Mouse (Mus musculus): ENCODE measurements around the gene Smim22. TPM values are rescaled to one million over a fixed set of nuclear protein-coding genes. Genes with fewer than 3 reads are reported as not detected.

Smim22 gene
- total and polyA plus RNA-seq, 2 experiments, result 14.6 to 35.5 TPM

DNA sequence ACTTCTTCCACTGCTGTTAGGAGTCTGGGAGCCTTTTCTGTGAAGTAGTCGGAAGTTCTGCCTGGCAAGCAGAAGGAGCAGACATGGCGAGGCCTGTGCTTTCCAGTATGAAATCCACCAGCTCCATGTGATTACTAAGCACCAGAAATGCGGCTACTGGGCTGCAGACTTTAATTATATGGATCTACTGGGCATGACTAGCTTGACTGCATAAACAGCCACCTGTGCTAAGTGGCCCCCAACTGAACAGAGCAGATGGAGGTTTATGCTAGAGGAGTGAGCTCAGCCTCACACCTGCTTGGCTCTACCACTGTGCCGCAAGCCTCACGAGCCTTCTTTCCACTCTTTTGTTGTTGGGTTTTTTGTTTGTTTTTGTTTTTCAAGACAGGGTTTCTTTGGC lies 32.6 kb upstream of the Smim22 start:
- Histone ChIP-seq H3K4me3 (ENCODE audit: insufficient read depth, low read depth, low read length) (no peak overlapping the region), H3K27ac (replicated peaks; ENCODE audit: insufficient read depth, low read depth, low read length) (no peak overlapping the region), H3K27me3 (ENCODE audit: control insufficient read depth, insufficient read depth, low read length) (no peaks in the 10 kb centered on the region), H3K79me2 (ENCODE audit: control insufficient read depth, insufficient read depth, low read length) (no peaks in the 10 kb centered on the region), H3K9ac (ENCODE audit: low read depth, low read length) (no peak overlapping the region), H3K4me1 (ENCODE audit: control insufficient read depth, insufficient read depth, low read length) (no peaks in the 10 kb centered on the region), H3K36me3 (ENCODE audit: control insufficient read depth, insufficient read depth, low read length) (no peaks in the 10 kb centered on the region)
- DNase-seq (ENCODE audit: extremely low read depth, low read depth, low spot score), result no peak
- 92% methylated on average over 5 of the region's 5 CpGs for WGBS
- TF ChIP-seq CTCF (IDR thresholded peaks at IDR 0.05; ENCODE audit: low read depth, low read length) (no peak), POLR2A (IDR thresholded peaks at IDR 0.05; ENCODE audit: extremely low read depth, insufficient read depth, low read length) (no peak)

- H3K27me3 ChIP-seq (ENCODE audit: control insufficient read depth, insufficient read depth, low read length), result no peaks in the 10 kb centered on the region
- 64% methylated on average over 2 of the region's 2 CpGs for WGBS
- no peak overlapping the region for H3K9ac ChIP-seq (ENCODE audit: low read depth, low read length)
- TF ChIP-seq POLR2A (IDR thresholded peaks at IDR 0.05; ENCODE audit: extremely low read depth, insufficient read depth, low read length), result no peak
- TF ChIP-seq CTCF (IDR thresholded peaks at IDR 0.05; ENCODE audit: low read depth, low read length), result no peak
- H3K27ac ChIP-seq (replicated peaks; ENCODE audit: insufficient read depth, low read depth, low read length), result no peak overlapping the region
- no peaks in the 10 kb centered on the region for H3K4me1 ChIP-seq (ENCODE audit: control insufficient read depth, insufficient read depth, low read length)
- H3K79me2 ChIP-seq (ENCODE audit: control insufficient read depth, insufficient read depth, low read length), result no peaks in the 10 kb centered on the region
- H3K4me3 ChIP-seq (ENCODE audit: insufficient read depth, low read depth, low read length), result no peak overlapping the region
- DNase-seq (ENCODE audit: extremely low read depth, low read depth, low spot score), result no peak
- H3K36me3 ChIP-seq (ENCODE audit: control insufficient read depth, insufficient read depth, low read length), result no peaks in the 10 kb centered on the region
Observed at GRCm38 (mm10) chr16:4976180-4976579, 30.9 kb upstream of the Smim22 start.

DNA sequence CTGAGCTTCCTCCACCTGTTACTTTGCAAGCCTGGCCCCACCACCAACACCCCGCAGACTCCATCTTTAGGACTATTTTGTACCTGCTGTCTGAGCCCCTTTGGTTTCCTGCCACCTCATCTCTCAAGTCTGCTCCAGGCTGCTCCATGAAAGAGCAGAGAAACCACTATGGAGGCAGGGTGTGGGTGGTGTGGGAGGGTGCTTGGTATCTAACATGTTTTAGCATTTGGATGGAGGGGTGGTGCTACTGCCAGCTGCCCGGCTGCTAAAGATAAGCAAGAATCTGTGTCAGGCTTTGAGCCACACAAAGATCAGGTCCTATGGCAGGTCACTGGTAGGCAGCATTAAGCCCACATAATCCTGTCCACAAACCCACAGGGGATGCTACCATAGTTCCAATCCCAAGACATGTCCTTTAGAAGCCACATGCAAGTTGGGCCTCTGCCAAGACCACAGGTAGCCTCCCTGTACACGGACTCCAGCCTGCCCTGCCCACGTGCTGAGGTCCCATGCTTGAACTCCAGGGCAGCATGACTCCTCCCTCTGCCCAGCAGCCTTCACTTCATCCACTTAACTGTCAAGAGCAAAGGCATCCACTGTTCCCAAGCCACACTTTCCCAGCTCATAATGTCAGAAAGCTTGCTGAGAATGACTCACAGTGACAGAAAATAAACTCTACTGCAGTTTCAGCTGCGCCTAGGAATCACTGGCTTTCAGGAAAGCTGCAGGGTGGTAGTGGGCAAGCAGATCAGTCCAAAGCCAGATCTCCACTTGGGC lies 28.6 kb upstream of the Smim22 start:
- TF ChIP-seq CTCF (IDR thresholded peaks at IDR 0.05; ENCODE audit: low read depth, low read length) (no peak), POLR2A (IDR thresholded peaks at IDR 0.05; ENCODE audit: extremely low read depth, insufficient read depth, low read length) (no peak)
- 48% methylated on average over 5 of the region's 5 CpGs for WGBS

GRCm38 (mm10) chr16:4979755-4980380 lies 27.2 kb upstream of the Smim22 start:
- Histone ChIP-seq H3K27ac (replicated peaks; ENCODE audit: insufficient read depth, low read depth, low read length) (no peak overlapping the region), H3K79me2 (ENCODE audit: control insufficient read depth, insufficient read depth, low read length) (no peaks in the 10 kb centered on the region), H3K36me3 (ENCODE audit: control insufficient read depth, insufficient read depth, low read length) (no peaks in the 10 kb centered on the region), H3K4me1 (ENCODE audit: control insufficient read depth, insufficient read depth, low read length) (no peaks in the 10 kb centered on the region), H3K9ac (ENCODE audit: low read depth, low read length) (no peak overlapping the region), H3K4me3 (ENCODE audit: insufficient read depth, low read depth, low read length) (no peak overlapping the region), H3K27me3 (ENCODE audit: control insufficient read depth, insufficient read depth, low read length) (no peaks in the 10 kb centered on the region)
- TF ChIP-seq CTCF (IDR thresholded peaks at IDR 0.05; ENCODE audit: low read depth, low read length) (peak; percentile 79), POLR2A (IDR thresholded peaks at IDR 0.05; ENCODE audit: extremely low read depth, insufficient read depth, low read length) (no peak)
- WGBS, result 72% methylated on average over 4 of the region's 4 CpGs
- DNase-seq (ENCODE audit: extremely low read depth, low read depth, low spot score), result peak; percentile 34

More for the DNA sequence above, 28.6 kb upstream of the Smim22 start:
- no peaks in the 10 kb centered on the region for H3K27me3 ChIP-seq (ENCODE audit: control insufficient read depth, insufficient read depth, low read length)
- H3K9ac ChIP-seq (ENCODE audit: low read depth, low read length), result no peak overlapping the region
- peak; percentile 17 for DNase-seq (ENCODE audit: extremely low read depth, low read depth, low spot score)
- H3K36me3 ChIP-seq (ENCODE audit: control insufficient read depth, insufficient read depth, low read length), result no peaks in the 10 kb centered on the region
- H3K4me1 ChIP-seq (ENCODE audit: control insufficient read depth, insufficient read depth, low read length), result no peaks in the 10 kb centered on the region
- no peak overlapping the region for H3K4me3 ChIP-seq (ENCODE audit: insufficient read depth, low read depth, low read length)
- H3K27ac ChIP-seq (replicated peaks; ENCODE audit: insufficient read depth, low read depth, low read length), result no peak overlapping the region
- no peaks in the 10 kb centered on the region for H3K79me2 ChIP-seq (ENCODE audit: control insufficient read depth, insufficient read depth, low read length)

- no peaks in the 10 kb centered on the region for H3K79me2 ChIP-seq (ENCODE audit: control insufficient read depth, insufficient read depth, low read length)
- DNase-seq (ENCODE audit: extremely low read depth, low read depth, low spot score), result no peak
- no peaks in the 10 kb centered on the region for H3K4me1 ChIP-seq (ENCODE audit: control insufficient read depth, insufficient read depth, low read length)
- H3K27me3 ChIP-seq (ENCODE audit: control insufficient read depth, insufficient read depth, low read length), result no peaks in the 10 kb centered on the region
- TF ChIP-seq CTCF (IDR thresholded peaks at IDR 0.05; ENCODE audit: low read depth, low read length) (no peak), POLR2A (IDR thresholded peaks at IDR 0.05; ENCODE audit: extremely low read depth, insufficient read depth, low read length) (no peak)
- no peak overlapping the region for H3K9ac ChIP-seq (ENCODE audit: low read depth, low read length)
- 82% methylated on average over 12 of the region's 12 CpGs for WGBS
- H3K27ac ChIP-seq (replicated peaks; ENCODE audit: insufficient read depth, low read depth, low read length), result no peak overlapping the region
- no peaks in the 10 kb centered on the region for H3K36me3 ChIP-seq (ENCODE audit: control insufficient read depth, insufficient read depth, low read length)
- H3K4me3 ChIP-seq (ENCODE audit: insufficient read depth, low read depth, low read length), result no peak overlapping the region
Observed at GRCm38 (mm10) chr16:4984717-4985116, 22.4 kb upstream of the Smim22 start.

DNA sequence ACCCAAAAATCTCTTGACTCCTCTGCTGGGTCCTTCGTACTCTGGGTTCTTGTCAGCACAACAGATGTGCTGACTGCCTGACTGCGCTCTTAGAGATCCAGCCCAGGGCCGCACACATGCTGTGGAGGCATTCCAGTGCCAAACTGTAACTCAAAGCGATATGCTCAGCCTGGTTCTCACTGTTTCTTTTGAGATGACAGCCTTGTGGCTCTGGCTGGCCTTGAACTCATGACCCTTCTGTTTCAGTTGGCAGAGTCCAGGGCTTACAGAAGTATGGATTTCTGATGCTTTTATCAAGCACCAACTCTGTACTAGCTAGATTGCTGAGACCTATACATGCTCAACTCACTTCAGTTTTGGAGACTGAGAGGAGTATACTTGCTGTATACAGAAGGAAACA lies 13.8 kb upstream of the Smim22 start:
- Histone ChIP-seq H3K4me1 (ENCODE audit: control insufficient read depth, insufficient read depth, low read length) (no peaks in the 10 kb centered on the region), H3K79me2 (ENCODE audit: control insufficient read depth, insufficient read depth, low read length) (no peaks in the 10 kb centered on the region), H3K9ac (ENCODE audit: low read depth, low read length) (no peak overlapping the region), H3K36me3 (ENCODE audit: control insufficient read depth, insufficient read depth, low read length) (no peaks in the 10 kb centered on the region), H3K27ac (replicated peaks; ENCODE audit: insufficient read depth, low read depth, low read length) (no peak overlapping the region), H3K27me3 (ENCODE audit: control insufficient read depth, insufficient read depth, low read length) (no peaks in the 10 kb centered on the region), H3K4me3 (ENCODE audit: insufficient read depth, low read depth, low read length) (no peak overlapping the region)
- TF ChIP-seq CTCF (IDR thresholded peaks at IDR 0.05; ENCODE audit: low read depth, low read length) (no peak), POLR2A (IDR thresholded peaks at IDR 0.05; ENCODE audit: extremely low read depth, insufficient read depth, low read length) (no peak)
- WGBS, result 88% methylated on average over 4 of the region's 4 CpGs
- DNase-seq (ENCODE audit: extremely low read depth, low read depth, low spot score), result no peak
